Mouse (Mus musculus) heart, postnatal 0 days (tissue): ENCODE measurements around the gene Kcp. TPM values are rescaled to one million over a fixed set of nuclear protein-coding genes. Genes with fewer than 3 reads are reported as not detected.
A peak's percentile ranks its signal among the peaks of the same experiment; 100 is the strongest.

Experiments used
- ATAC-seq: fragments of 200-750 bp; cut with Nextera tagmentation; 2 replicates; pipeline ENCODE4 v1.8.0; 2017; ENCODE audit warnings: low read depth, moderate number of reproducible peaks, moderate library complexity; ENCODE audit not compliant: insufficient read depth
- DNase-seq: peaks from one replicate; pipeline ENCODE4 v3.0.0-alpha.2; 2016; ENCODE audit warnings: low spot score
- H3K27ac ChIP-seq: fragments of 300-500 bp; sonication (generic); 2 replicates; pipeline ENCODE4 v1.5.1; 2014; ENCODE audit warnings: low read depth, mild to moderate bottlenecking
- H3K27me3 ChIP-seq: fragments of 300-500 bp; sonication (generic); 2 replicates; pipeline ENCODE4 v1.6.1; 2014; ENCODE audit warnings: low read length, mixed read lengths; ENCODE audit not compliant: control insufficient read depth, insufficient read depth
- H3K36me3 ChIP-seq: fragments of 300-500 bp; sonication (generic); replicated peaks from 2 replicates; pipeline ENCODE4 v1.6.1; 2014; ENCODE audit warnings: low read length, mixed read lengths; ENCODE audit not compliant: control insufficient read depth, insufficient read depth
- H3K4me1 ChIP-seq: fragments of 300-500 bp; sonication (generic); 2 replicates; pipeline ENCODE4 v1.6.1; 2014; ENCODE audit warnings: antibody characterized with exemption; ENCODE audit not compliant: control insufficient read depth, insufficient read depth
- H3K4me2 ChIP-seq: fragments of 300-500 bp; sonication (generic); 2 replicates; pipeline ENCODE4 v1.6.1; 2014; ENCODE audit warnings: low read depth, mild to moderate bottlenecking, low read length, moderate library complexity
- H3K4me3 ChIP-seq: fragments of 300-500 bp; sonication (generic); 2 replicates; pipeline ENCODE4 v1.5.1; 2014; ENCODE audit warnings: low read depth, low read length
- H3K9ac ChIP-seq: fragments of 300-500 bp; sonication (generic); replicated peaks from 2 replicates; pipeline ENCODE4 v1.6.1; 2014; ENCODE audit warnings: low read depth, low read length, mixed read lengths
- H3K9me3 ChIP-seq: fragments of 300-500 bp; sonication (generic); replicated peaks from 2 replicates; pipeline ENCODE4 v1.6.1; 2016; ENCODE audit warnings: low read length; ENCODE audit not compliant: control insufficient read depth
- CTCF ChIP-seq: IDR thresholded peaks from 2 replicates; pipeline ENCODE4 v1.5.1; 2016; ENCODE audit warnings: antibody characterized with exemption, control low read depth, low read depth
- EP300 ChIP-seq: IDR thresholded peaks from 2 replicates; pipeline ENCODE4 v1.6.1; 2016; ENCODE audit warnings: antibody characterized with exemption, low read depth
- WGBS: fragments of 180-500 bp; shearing (Covaris S2); extraction: QIAGEN DNeasy Blood & Tissue Kit; methylation state at CpG from one replicate; pipeline ENCODE4 v1.1.7; 2014; 5-methylcytosine and 5-hydroxymethylcytosine counted together
- polyA plus RNA-seq: library from polyadenylated mRNA; unstranded; fragments of >200 nt; fragmentation: Nextera tagmentation; extraction: Ambion mirVana; gene quantifications from 2 replicates; pipeline ENCODE4 v1.2.1, GENCODE M21; 2015
- total RNA-seq: library from RNA; depleted of rRNA; stranded (reverse); fragments of >200 nt; gene quantifications from 2 replicates; pipeline ENCODE4 v1.2.3, GENCODE M21; 2014; ENCODE audit warnings: low replicate concordance

Gene Kcp
- total and polyA plus RNA-seq, 2 experiments from 2014 or later, result 4.2 to 17.9 TPM

- Histone ChIP-seq H3K27me3 (no peaks in the 10 kb centered on the region), H3K27ac (peak overlapping the region; percentile 96), H3K4me1 (peaks cover 28% of the 10 kb centered on the region), H3K36me3 (peaks cover 36% of the 10 kb centered on the region), H3K9ac (peak overlapping the region; percentile 82), H3K9me3 (no peaks in the 10 kb centered on the region), H3K4me3 (peak overlapping the region; percentile 72), H3K4me2 (peak overlapping the region; percentile 79)
- TF ChIP-seq CTCF (no peak), EP300 (no peak)
- 1% methylated on average over 5 of the region's 6 CpGs for WGBS
- DNase-seq (peak; percentile 69), ATAC-seq (no peak)
These were observed 71.8 kb downstream of the Kcp start for GRCm38 (mm10) chr6:29435940-29436451.

GRCm38 (mm10) chr6:29434911-29435691, 72.7 kb downstream of the Kcp start:
- Histone ChIP-seq H3K4me2 (peak overlapping the region; percentile 79), H3K27me3 (no peaks in the 10 kb centered on the region), H3K9ac (peak overlapping the region; percentile 82), H3K4me1 (peaks cover 33% of the 10 kb centered on the region), H3K27ac (peak overlapping the region; percentile 96), H3K4me3 (peak overlapping the region; percentile 72), H3K9me3 (no peaks in the 10 kb centered on the region), H3K36me3 (peaks cover 27% of the 10 kb centered on the region)
- 1% methylated on average over 11 of the region's 13 CpGs for WGBS
- TF ChIP-seq EP300, result no peak; the same call in 1 of the 2 replicates
- no peak for TF ChIP-seq CTCF
- ATAC-seq (peak; percentile 12), DNase-seq (peak; percentile 73)

GRCm38 (mm10) chr6:29433804-29434795, 73.7 kb downstream of the Kcp start:
- H3K9me3 ChIP-seq, result no peaks in the 10 kb centered on the region
- H3K27ac ChIP-seq, result peak overlapping the region; percentile 96
- no peaks in the 10 kb centered on the region for H3K27me3 ChIP-seq
- WGBS, result 2% methylated on average over 25 of the region's 27 CpGs
- H3K36me3 ChIP-seq, result peaks cover 17% of the 10 kb centered on the region
- H3K9ac ChIP-seq, result peak overlapping the region; percentile 82
- ATAC-seq, result peak; percentile 21
- H3K4me2 ChIP-seq, result peak overlapping the region; percentile 79
- TF ChIP-seq EP300 (no peak), CTCF (no peak)
- DNase-seq, result peak; percentile 87
- peaks cover 34% of the 10 kb centered on the region for H3K4me1 ChIP-seq
- peak overlapping the region; percentile 72 for H3K4me3 ChIP-seq

- ATAC-seq, result peak; percentile 39
These were observed 74.5 kb downstream of the Kcp start, which contains the start of gene Flnc for GRCm38 (mm10) chr6:29433038-29433803. TSS of gene Flnc (plus strand) at chr6:29433256.

More at GRCm38 (mm10) chr6:29433038-29433803, 74.5 kb downstream of the Kcp start, which contains the start of gene Flnc:
- under 1% methylated on average over 61 of the region's 77 CpGs for WGBS
- Histone ChIP-seq H3K36me3 (peaks cover 8% of the 10 kb centered on the region; the same call in 1 of the 2 replicates), H3K4me1 (peaks cover 34% of the 10 kb centered on the region), H3K4me2 (peak within 1 kb of the TSS; percentile 79), H3K9ac (peak within 1 kb of the TSS; percentile 82), H3K9me3 (no peaks in the 10 kb centered on the region), H3K27ac (peak within 1 kb of the TSS; percentile 96), H3K4me3 (peak within 1 kb of the TSS; percentile 72), H3K27me3 (no peaks in the 10 kb centered on the region)
- TF ChIP-seq EP300, result no peak
- no peak for TF ChIP-seq CTCF
- DNase-seq, result peak; percentile 76
